Mouse (Mus musculus) neural tube, embryonic 15.5 days (tissue): ENCODE results near the gene Hoxa9. TPM values are rescaled to one million over a fixed set of nuclear protein-coding genes. Genes with fewer than 3 reads are reported as not detected.

Experiments used
- ATAC-seq: fragments of 200-750 bp; cut with Nextera tagmentation; 2 replicates; pipeline ENCODE4 v1.8.0; 2017; ENCODE audit warnings: mild to moderate bottlenecking, moderate TSS enrichment, moderate library complexity; ENCODE audit not compliant: low FRiP score
- H3K27ac ChIP-seq: fragments of 300-500 bp; sonication (generic); replicated peaks from 2 replicates; pipeline ENCODE4 v1.5.1; 2015; ENCODE audit warnings: mild to moderate bottlenecking, inconsistent platforms
- H3K27me3 ChIP-seq: fragments of 300-500 bp; sonication (generic); replicated peaks from 2 replicates; pipeline ENCODE4 v1.6.1; 2015; ENCODE audit warnings: inconsistent platforms
- H3K36me3 ChIP-seq: fragments of 300-500 bp; sonication (generic); 2 replicates; pipeline ENCODE4 v1.6.1; 2015; ENCODE audit warnings: inconsistent platforms
- H3K4me1 ChIP-seq: fragments of 300-500 bp; sonication (generic); 2 replicates; pipeline ENCODE4 v1.6.1; 2015; ENCODE audit warnings: inconsistent platforms
- H3K4me2 ChIP-seq: fragments of 300-500 bp; sonication (generic); 2 replicates; pipeline ENCODE4 v1.6.1; 2015; ENCODE audit warnings: inconsistent platforms, mild to moderate bottlenecking, moderate library complexity
- H3K4me3 ChIP-seq: fragments of 300-500 bp; sonication (generic); replicated peaks from 2 replicates; pipeline ENCODE4 v1.5.1; 2015; ENCODE audit warnings: mild to moderate bottlenecking, inconsistent platforms
- H3K9ac ChIP-seq: fragments of 300-500 bp; sonication (generic); replicated peaks from 2 replicates; pipeline ENCODE4 v1.6.1; 2015; ENCODE audit warnings: mild to moderate bottlenecking, inconsistent platforms
- H3K9me3 ChIP-seq: fragments of 300-500 bp; sonication (generic); replicated peaks from 2 replicates; pipeline ENCODE4 v1.6.1; 2016; ENCODE audit warnings: inconsistent platforms
- WGBS: fragments of 180-500 bp; shearing (Covaris S2); methylation state at CpG from one replicate; pipeline ENCODE4 v1.1.7; 2015; ENCODE audit warnings: mixed read lengths; 5-methylcytosine and 5-hydroxymethylcytosine counted together
- polyA plus RNA-seq: library from polyadenylated mRNA; unstranded; fragments of >200 nt; fragmentation: Nextera tagmentation; extraction: Ambion mirVana; gene quantifications from 2 replicates; pipeline ENCODE4 v1.2.1, GENCODE M21; 2015

The Hoxa9 gene
- polyA plus RNA-seq, 1 experiment from 2014 or later = 77.5 TPM

DNA sequence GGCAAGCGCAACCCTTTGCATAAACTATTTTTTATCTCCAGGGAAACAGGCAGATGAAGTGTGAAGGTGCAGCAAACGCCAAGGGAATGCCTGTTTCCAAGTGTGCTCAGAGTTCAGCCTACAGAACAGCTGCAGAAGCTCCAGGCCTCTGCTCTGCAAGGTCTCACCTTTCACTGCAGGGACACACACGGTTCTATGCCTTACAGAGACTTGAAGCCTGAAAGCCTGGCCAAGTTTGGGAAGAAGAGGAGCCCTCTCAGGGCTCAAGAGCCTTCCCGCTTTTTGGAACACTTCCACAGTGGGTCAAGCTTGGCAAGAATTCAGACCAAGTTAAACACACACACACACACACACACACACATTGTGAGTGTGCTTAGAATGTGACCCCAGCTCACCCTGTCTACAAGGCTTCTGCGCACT is 41.7 kb downstream of the Hoxa9 start:
- peaks cover 6% of the 10 kb centered on the region; the same call in 1 of the 2 replicates for H3K36me3 ChIP-seq
- no peaks in the 10 kb centered on the region for H3K9me3 ChIP-seq
- 24% methylated on average over 5 of the region's 5 CpGs for WGBS
- peak overlapping the region; percentile 92 for H3K27ac ChIP-seq
- no peaks in the 10 kb centered on the region for H3K27me3 ChIP-seq
- no peak overlapping the region for H3K4me3 ChIP-seq
- ATAC-seq = no peak
- peaks cover 87% of the 10 kb centered on the region for H3K4me1 ChIP-seq
- H3K4me2 ChIP-seq = peak overlapping the region; percentile 97
- H3K9ac ChIP-seq = no peak overlapping the region

DNA sequence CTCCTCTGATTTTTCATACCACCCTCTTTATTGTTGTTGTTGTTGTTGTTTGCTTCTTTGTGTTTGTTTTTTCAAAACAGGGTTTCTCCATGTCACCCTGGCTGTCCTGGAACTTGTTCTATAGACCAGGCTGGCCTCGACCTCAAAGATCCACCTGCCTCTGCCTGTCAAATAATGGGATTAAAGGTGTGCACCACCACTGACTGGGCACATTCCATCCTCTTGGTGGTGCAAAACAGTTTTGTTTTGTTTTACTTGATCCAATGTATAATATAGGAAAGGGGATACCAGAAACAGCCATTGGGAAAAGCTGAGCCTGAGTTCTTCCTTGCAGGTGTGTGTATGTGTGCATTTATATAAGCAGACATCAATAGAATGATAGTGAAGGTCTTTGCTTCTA is 44.4 kb downstream of the Hoxa9 start:
- ATAC-seq = no peak
- Histone ChIP-seq H3K36me3 (peaks cover 6% of the 10 kb centered on the region; the same call in 1 of the 2 replicates), H3K27me3 (no peaks in the 10 kb centered on the region), H3K9me3 (no peaks in the 10 kb centered on the region), H3K4me1 (peaks cover 85% of the 10 kb centered on the region), H3K4me2 (no peak overlapping the region), H3K9ac (no peak overlapping the region), H3K4me3 (no peak overlapping the region), H3K27ac (0 out of 2 replicates have a peak overlapping the region, but pooled peaks have one; percentile 19)
- 52% methylated on average over 1 of the region's 1 CpGs for WGBS

DNA sequence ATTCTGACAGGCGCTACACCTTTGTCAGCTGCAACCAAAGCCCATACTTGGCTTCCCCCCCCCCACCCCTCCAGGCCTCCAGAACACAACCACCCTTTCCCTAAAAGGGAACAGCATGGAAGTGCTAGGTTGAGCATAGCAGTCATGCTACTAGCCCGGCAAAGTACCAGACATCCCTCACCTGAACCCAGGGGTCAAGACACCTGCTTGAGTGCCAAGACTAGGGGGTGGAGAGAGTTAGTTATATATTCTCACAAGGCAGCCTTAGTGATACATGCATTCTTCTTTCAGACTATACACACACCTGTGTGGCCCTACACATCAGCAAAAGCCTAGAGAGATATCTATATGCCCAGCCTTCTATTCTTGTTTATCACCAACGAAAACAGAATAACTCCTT is 45.1 kb downstream of the Hoxa9 start:
- no peak overlapping the region for H3K9ac ChIP-seq
- no peak overlapping the region; the same call in 1 of the 2 replicates for H3K27ac ChIP-seq
- H3K36me3 ChIP-seq = peaks cover 6% of the 10 kb centered on the region; the same call in 1 of the 2 replicates
- 23% methylated on average over 3 of the region's 3 CpGs for WGBS
- H3K4me1 ChIP-seq = peaks cover 86% of the 10 kb centered on the region
- peak overlapping the region; percentile 35; the same call in 1 of the 2 replicates for H3K4me2 ChIP-seq
- no peaks in the 10 kb centered on the region for H3K9me3 ChIP-seq
- no peak for ATAC-seq
- no peaks in the 10 kb centered on the region for H3K27me3 ChIP-seq
- no peak overlapping the region for H3K4me3 ChIP-seq

DNA sequence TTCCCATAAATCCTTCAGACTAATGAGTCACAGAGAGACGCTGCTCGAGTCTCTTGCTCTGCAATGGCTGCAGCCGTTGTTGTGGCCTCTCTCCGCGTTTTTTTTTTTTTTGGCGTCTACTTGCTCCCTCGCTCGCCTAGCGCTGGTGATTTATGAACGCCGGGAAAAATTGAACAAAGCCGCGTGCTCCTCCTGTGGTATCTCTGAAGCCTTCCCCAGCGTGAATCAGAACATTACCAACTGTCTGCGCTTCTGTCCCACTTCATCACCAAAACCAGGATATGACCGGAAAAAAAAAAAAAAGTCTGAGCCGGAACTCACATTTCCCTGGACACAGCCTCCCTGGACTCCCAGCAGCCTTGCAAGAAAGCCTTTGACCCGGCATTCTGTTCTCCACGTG is 45.7 kb downstream of the Hoxa9 start:
- no peak for ATAC-seq
- Histone ChIP-seq H3K9ac (no peak overlapping the region), H3K9me3 (no peaks in the 10 kb centered on the region), H3K27me3 (no peaks in the 10 kb centered on the region), H3K4me2 (peak overlapping the region; percentile 35), H3K36me3 (peaks cover 6% of the 10 kb centered on the region; the same call in 1 of the 2 replicates), H3K27ac (peak overlapping the region; percentile 68), H3K4me1 (peaks cover 86% of the 10 kb centered on the region), H3K4me3 (no peak overlapping the region)
- 3% methylated on average over 19 of the region's 19 CpGs for WGBS

DNA sequence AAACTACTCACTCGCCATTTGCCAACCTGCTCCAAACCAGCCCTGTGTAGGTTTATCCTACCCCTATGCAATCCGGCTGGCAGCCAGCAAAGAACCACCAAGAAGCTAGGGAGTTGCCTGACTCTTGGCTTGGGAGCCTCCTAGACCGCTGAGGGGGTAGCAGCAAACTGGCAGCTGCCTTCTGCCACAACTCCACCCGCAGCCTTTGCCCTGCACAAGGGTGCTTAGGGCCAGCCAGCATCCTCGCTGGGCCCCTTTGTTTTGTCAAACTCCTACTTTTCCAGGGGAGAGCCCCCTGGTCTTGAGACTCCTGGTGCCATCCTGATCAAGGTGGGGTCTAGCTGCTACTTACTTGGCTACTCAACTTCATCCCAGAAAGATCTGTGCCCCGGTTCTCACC is 46.2 kb downstream of the Hoxa9 start:
- no peak for ATAC-seq
- WGBS = 13% methylated on average over 6 of the region's 6 CpGs
- peaks cover 86% of the 10 kb centered on the region for H3K4me1 ChIP-seq
- peaks cover 3% of the 10 kb centered on the region; the same call in 1 of the 2 replicates for H3K36me3 ChIP-seq
- no peaks in the 10 kb centered on the region for H3K27me3 ChIP-seq
- no peak overlapping the region for H3K4me3 ChIP-seq
- no peaks in the 10 kb centered on the region for H3K9me3 ChIP-seq
- H3K27ac ChIP-seq = peak overlapping the region; percentile 68; the same call in 1 of the 2 replicates
- H3K9ac ChIP-seq = no peak overlapping the region
- H3K4me2 ChIP-seq = peak overlapping the region; percentile 35

DNA sequence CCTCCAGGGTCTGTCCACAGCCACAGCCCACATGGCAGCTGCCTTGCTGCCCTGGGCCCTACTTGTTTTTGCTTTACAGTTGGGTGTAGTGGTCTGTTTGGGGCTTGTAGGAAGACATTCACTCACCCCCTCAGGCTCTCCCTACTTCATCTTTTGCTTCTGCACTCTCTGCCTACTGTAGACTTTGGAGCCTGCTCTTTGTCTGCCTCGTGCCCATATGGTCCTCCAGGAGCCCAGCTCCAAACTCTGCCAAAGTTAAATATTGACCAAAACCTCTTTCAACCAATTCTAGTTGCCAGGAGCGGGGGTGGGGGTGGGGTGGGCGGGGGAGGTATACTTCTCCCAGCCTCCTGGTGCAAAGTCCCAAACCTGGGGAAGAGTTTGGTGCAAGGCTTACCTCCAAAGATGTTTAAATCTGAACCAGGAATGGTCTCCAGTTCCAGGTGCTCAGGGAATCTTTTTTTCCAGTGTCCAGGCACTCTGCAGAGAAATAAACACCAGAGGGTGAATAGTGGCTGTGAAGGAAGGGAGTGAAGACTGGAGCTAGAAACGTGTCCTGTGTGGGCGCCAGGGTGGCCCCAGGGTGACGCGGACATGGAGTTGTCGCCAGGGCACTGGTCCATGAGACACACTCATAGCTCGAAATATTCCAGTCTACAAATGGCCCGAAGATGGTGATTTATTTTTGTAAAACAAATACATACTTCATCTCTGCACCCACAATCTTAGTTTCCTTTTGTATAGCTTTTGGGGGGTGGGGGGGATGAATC is 47.4 kb downstream of the Hoxa9 start:
- H3K9ac ChIP-seq = no peak overlapping the region; the same call in 1 of the 2 replicates

DNA sequence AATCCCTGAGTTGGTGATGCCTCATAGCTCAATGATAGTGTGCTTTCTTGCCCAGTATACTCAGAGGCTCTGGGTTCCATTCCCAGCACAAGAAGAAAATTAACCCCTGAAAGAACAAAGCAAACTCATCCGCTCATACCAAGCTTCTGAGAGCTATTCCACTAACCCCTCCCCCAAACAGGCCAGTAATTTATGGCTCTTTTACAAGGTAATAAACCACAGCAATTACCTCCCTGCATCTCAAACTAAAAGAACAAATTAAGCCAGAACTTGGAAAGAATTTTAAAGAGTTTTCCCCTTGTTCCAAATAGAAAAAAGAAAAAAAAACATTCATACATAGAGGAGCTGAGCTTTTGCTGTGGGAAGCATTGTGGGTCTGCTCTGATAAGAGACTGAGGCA is 48.1 kb downstream of the Hoxa9 start:
- Histone ChIP-seq H3K9me3 (no peaks in the 10 kb centered on the region), H3K27ac (peak overlapping the region; percentile 68), H3K4me1 (peaks cover 87% of the 10 kb centered on the region), H3K4me2 (0 out of 2 replicates have a peak overlapping the region, but pooled peaks have one; percentile 35), H3K27me3 (no peaks in the 10 kb centered on the region), H3K36me3 (peaks cover 3% of the 10 kb centered on the region; the same call in 1 of the 2 replicates), H3K4me3 (no peak overlapping the region), H3K9ac (no peak overlapping the region)
- 26% methylated on average over 1 of the region's 1 CpGs for WGBS
- no peak for ATAC-seq

More for the DNA sequence above, 47.4 kb downstream of the Hoxa9 start:
- H3K4me2 ChIP-seq = peak overlapping the region; percentile 35; the same call in 1 of the 2 replicates
- ATAC-seq = no peak
- peak overlapping the region; percentile 68 for H3K27ac ChIP-seq
- H3K27me3 ChIP-seq = no peaks in the 10 kb centered on the region
- no peaks in the 10 kb centered on the region for H3K9me3 ChIP-seq
- H3K4me1 ChIP-seq = peaks cover 87% of the 10 kb centered on the region
- peaks cover 3% of the 10 kb centered on the region; the same call in 1 of the 2 replicates for H3K36me3 ChIP-seq
- H3K4me3 ChIP-seq = no peak overlapping the region
- 17% methylated on average over 10 of the region's 10 CpGs for WGBS

DNA sequence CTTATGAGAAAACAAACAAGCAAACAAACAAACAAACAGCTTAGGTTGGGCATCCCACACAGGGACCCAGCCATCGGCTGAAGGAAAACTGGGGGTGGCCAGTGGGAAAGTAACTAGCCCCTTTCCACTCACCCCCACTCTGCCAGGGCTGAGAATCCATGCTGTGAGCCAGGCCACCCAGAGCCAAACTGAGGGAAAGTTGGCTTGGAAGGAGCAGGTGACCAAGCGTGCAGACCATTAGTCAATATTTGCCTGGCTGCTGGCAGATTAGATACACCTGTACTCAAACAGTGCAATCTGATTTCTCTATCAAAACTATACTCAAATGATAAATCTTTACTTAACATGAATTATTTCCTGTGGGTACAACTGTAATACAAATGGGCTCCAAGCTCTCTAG is 48.9 kb downstream of the Hoxa9 start:
- Histone ChIP-seq H3K36me3 (peaks cover 3% of the 10 kb centered on the region; the same call in 1 of the 2 replicates), H3K4me1 (peaks cover 87% of the 10 kb centered on the region), H3K4me2 (no peak overlapping the region), H3K27ac (no peak overlapping the region; the same call in 1 of the 2 replicates), H3K4me3 (no peak overlapping the region), H3K9ac (no peak overlapping the region), H3K9me3 (no peaks in the 10 kb centered on the region), H3K27me3 (no peaks in the 10 kb centered on the region)
- 34% methylated on average over 2 of the region's 2 CpGs for WGBS
- ATAC-seq = no peak

DNA sequence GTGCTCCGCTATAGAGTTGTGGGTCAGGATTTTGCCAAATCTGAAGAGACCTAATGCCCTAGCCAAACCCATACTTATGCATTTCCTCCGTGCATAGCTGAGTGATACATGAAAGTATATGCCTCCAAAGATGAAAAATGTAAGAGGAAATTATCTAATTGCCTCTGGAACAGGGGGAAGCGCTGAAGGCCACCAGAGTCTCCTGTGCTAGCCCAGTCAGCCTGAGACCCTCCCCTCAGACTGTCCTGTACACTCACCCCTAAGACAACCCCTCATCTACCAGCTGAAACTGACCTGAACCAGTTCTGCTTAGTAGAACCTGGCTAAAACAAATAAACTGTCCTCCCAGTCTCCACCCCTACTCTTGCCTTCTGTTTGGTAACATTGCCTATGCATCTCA is 50.2 kb downstream of the Hoxa9 start:
- WGBS = 32% methylated on average over 3 of the region's 3 CpGs
- no peaks in the 10 kb centered on the region for H3K27me3 ChIP-seq
- no peak for ATAC-seq
- peak overlapping the region; percentile 63 for H3K4me2 ChIP-seq
- 0 out of 2 replicates have a peak overlapping the region, but pooled peaks have one; percentile 46 for H3K4me3 ChIP-seq
- H3K9me3 ChIP-seq = no peaks in the 10 kb centered on the region
- H3K9ac ChIP-seq = peak overlapping the region; percentile 41; the same call in 1 of the 2 replicates
- H3K36me3 ChIP-seq = no peaks in the 10 kb centered on the region; the same call in 1 of the 2 replicates
- H3K4me1 ChIP-seq = peaks cover 92% of the 10 kb centered on the region
- H3K27ac ChIP-seq = peak overlapping the region; percentile 88

DNA sequence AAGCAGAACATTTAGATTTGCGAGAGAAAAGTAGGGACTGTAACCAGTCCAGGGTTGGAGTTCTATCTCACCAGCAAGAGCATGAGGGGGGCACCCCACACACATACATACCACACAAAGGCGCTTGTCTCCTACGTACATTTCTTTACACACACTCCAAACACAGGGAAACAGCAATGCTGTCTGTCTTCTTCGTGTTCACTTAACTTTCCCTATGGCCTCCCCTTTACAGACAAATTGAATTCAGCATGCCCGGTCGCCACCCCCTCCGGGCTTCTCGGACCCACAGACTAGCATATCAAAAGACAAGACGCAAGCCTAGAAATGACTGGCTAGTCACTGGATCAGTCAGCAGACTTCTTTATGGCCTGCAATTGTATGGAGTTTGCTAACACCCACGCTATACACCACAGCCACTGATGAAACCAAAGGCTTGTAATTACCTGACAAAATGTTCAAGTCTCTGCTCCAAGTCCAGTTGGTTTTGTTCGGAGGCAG is 50.6 kb downstream of the Hoxa9 start:
- H3K4me1 ChIP-seq = peaks cover 91% of the 10 kb centered on the region
- H3K27ac ChIP-seq = peak overlapping the region; percentile 88
- 12% methylated on average over 11 of the region's 11 CpGs for WGBS
- no peaks in the 10 kb centered on the region; the same call in 1 of the 2 replicates for H3K36me3 ChIP-seq
- H3K9ac ChIP-seq = peak overlapping the region; percentile 41
- no peaks in the 10 kb centered on the region for H3K9me3 ChIP-seq
- no peak for ATAC-seq
- peak overlapping the region; percentile 46 for H3K4me3 ChIP-seq
- no peaks in the 10 kb centered on the region for H3K27me3 ChIP-seq
- peak overlapping the region; percentile 63 for H3K4me2 ChIP-seq

DNA sequence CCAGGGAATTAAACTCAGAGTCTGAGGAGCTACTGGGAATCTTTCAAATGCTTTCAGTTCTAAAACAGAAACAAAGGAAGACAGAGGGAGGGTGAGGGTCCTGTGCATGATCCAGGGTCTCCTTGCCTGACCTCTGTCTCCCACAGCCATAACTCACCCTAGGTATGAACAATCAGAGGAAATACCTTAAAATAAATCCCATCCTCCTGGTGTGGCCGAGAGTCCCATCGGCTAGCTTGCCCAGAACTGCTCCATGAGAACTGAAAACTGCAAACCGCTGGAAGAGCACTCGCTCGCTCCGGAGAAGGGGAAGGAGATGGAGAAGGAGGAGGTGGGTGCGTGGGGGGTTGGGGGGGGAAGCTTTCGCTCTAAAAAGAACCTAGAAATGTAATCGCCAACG is 51.2 kb downstream of the Hoxa9 start:
- Histone ChIP-seq H3K9me3 (no peaks in the 10 kb centered on the region), H3K27me3 (no peaks in the 10 kb centered on the region), H3K9ac (peak overlapping the region; percentile 41), H3K4me3 (peak overlapping the region; percentile 46), H3K4me1 (peaks cover 91% of the 10 kb centered on the region), H3K36me3 (no peaks in the 10 kb centered on the region; the same call in 1 of the 2 replicates), H3K27ac (peak overlapping the region; percentile 88), H3K4me2 (peak overlapping the region; percentile 63)
- no peak for ATAC-seq
- WGBS = 8% methylated on average over 10 of the region's 10 CpGs
